Mouse (Mus musculus): ENCODE measurements around the gene Myzap.

- no peak for TF ChIP-seq CEBPB (IDR thresholded peaks at IDR 0.05; ENCODE audit: low read depth)
- TF ChIP-seq CTCF (IDR thresholded peaks at IDR 0.05; ENCODE audit: control insufficient read depth, insufficient read depth, insufficient read length) = no peak
- no peak for TF ChIP-seq MAX (IDR thresholded peaks at IDR 0.05)
- TF ChIP-seq USF1 (IDR thresholded peaks at IDR 0.05; ENCODE audit: low read depth) = no peak
- TF ChIP-seq MYOG (IDR thresholded peaks at IDR 0.05; ENCODE audit: control insufficient read depth, extremely low read depth, insufficient read length) = no peak
These were observed 42.8 kb upstream of the Myzap start for GRCm38 (mm10) chr9:71634916-71635315.

All from C2C12 (cell line).